Mouse (Mus musculus) CH12F3 (cell line): Measurements from ENCODE around the gene Sbds.

Experiments used
- in situ Hi-C: fragments of 300-500 bp; cut with MboI; formaldehyde crosslinking; loops from 2 replicates; pipeline ENCODE4 v1.14.3; 2020; ENCODE audit warnings: low sequenced_read_pairs

Gene Sbds

GRCm38 (mm10) chr5:130255017-130255720 is at the start of gene Sbds, which contains the start of gene Tyw1:
TSS of gene Sbds (minus strand) at chr5:130255530.
TSS of gene Tyw1 (plus strand) at chr5:130255619.
- in situ Hi-C loops = loop anchor here (25.0 kb wide), 1 partner anchor 1243 kb away; the partner anchor contains the start of genes Ran and Stx2

- in situ Hi-C loops = no loop called here
Measured at GRCm38 (mm10) chr5:130303611-130304010, 48.3 kb upstream of the Sbds start.

- in situ Hi-C loops = no loop called here
Measured at GRCm38 (mm10) chr5:130299526-130299925, 44.2 kb upstream of the Sbds start.

- in situ Hi-C loops = no loop called here
Measured at GRCm38 (mm10) chr5:130298831-130299460, 43.6 kb upstream of the Sbds start.

- in situ Hi-C loops = no loop called here
Measured at GRCm38 (mm10) chr5:130296071-130296470, 40.7 kb upstream of the Sbds start.

- in situ Hi-C loops = no loop called here
Measured at GRCm38 (mm10) chr5:130294598-130294997, 39.3 kb upstream of the Sbds start.

- in situ Hi-C loops = no loop called here
Measured at GRCm38 (mm10) chr5:130293941-130294340, 38.6 kb upstream of the Sbds start.

- in situ Hi-C loops = no loop called here
Measured at GRCm38 (mm10) chr5:130292976-130293375, 37.6 kb upstream of the Sbds start.

GRCm38 (mm10) chr5:130290775-130291174 is 35.4 kb upstream of the Sbds start:
- in situ Hi-C loops = no loop called here

- in situ Hi-C loops = no loop called here
Measured at GRCm38 (mm10) chr5:130290242-130290641, 34.9 kb upstream of the Sbds start.

- in situ Hi-C loops = no loop called here
Measured at GRCm38 (mm10) chr5:130288106-130288505, 32.8 kb upstream of the Sbds start.

GRCm38 (mm10) chr5:130283079-130283732 is 27.9 kb upstream of the Sbds start:
- in situ Hi-C loops = no loop called here

GRCm38 (mm10) chr5:130278011-130278472 is 22.7 kb upstream of the Sbds start:
- in situ Hi-C loops = no loop called here

- in situ Hi-C loops = no loop called here
Measured at GRCm38 (mm10) chr5:130275509-130275908, 20.2 kb upstream of the Sbds start.

GRCm38 (mm10) chr5:130273046-130273445 is 17.7 kb upstream of the Sbds start:
- in situ Hi-C loops = loop anchor here (25.0 kb wide), 1 partner anchor 1261 kb away; the partner anchor contains the start of genes Ran and Stx2

- in situ Hi-C loops = loop anchor here (25.0 kb wide), 1 partner anchor 1260 kb away; the partner anchor contains the start of genes Ran and Stx2
Measured at GRCm38 (mm10) chr5:130272344-130272743, 17.0 kb upstream of the Sbds start.

GRCm38 (mm10) chr5:130268976-130269375 is 13.6 kb upstream of the Sbds start:
- in situ Hi-C loops = loop anchor here (25.0 kb wide), 1 partner anchor 1257 kb away; the partner anchor contains the start of genes Ran and Stx2

- in situ Hi-C loops = loop anchor here (25.0 kb wide), 1 partner anchor 1255 kb away; the partner anchor contains the start of genes Ran and Stx2
Measured at GRCm38 (mm10) chr5:130267316-130267715, 12.0 kb upstream of the Sbds start.

GRCm38 (mm10) chr5:130266651-130267050 is 11.3 kb upstream of the Sbds start:
- in situ Hi-C loops = loop anchor here (25.0 kb wide), 1 partner anchor 1254 kb away; the partner anchor contains the start of genes Ran and Stx2

- in situ Hi-C loops = loop anchor here (25.0 kb wide), 1 partner anchor 1252 kb away; the partner anchor contains the start of genes Ran and Stx2
Measured at GRCm38 (mm10) chr5:130264433-130265005, 9.2 kb upstream of the Sbds start.

GRCm38 (mm10) chr5:130263454-130263853 is 8.1 kb upstream of the Sbds start:
- in situ Hi-C loops = loop anchor here (25.0 kb wide), 1 partner anchor 1251 kb away; the partner anchor contains the start of genes Ran and Stx2
